Mouse (Mus musculus): ENCODE measurements around the gene Cerk.

GRCm38 (mm10) chr15:86180427-86180826 lies 5.5 kb downstream of the Cerk start:
- TF ChIP-seq GATA1 (IDR thresholded peaks at IDR 0.05; ENCODE audit: low read length) (no peak), TAL1 (IDR thresholded peaks at IDR 0.05; ENCODE audit: low read length) (no peak)

All from erythroblast, embryonic 14.5 days (primary cell).